8 mouse cellular contexts compared by ENCODE assay signal in the genomic region with DNA sequence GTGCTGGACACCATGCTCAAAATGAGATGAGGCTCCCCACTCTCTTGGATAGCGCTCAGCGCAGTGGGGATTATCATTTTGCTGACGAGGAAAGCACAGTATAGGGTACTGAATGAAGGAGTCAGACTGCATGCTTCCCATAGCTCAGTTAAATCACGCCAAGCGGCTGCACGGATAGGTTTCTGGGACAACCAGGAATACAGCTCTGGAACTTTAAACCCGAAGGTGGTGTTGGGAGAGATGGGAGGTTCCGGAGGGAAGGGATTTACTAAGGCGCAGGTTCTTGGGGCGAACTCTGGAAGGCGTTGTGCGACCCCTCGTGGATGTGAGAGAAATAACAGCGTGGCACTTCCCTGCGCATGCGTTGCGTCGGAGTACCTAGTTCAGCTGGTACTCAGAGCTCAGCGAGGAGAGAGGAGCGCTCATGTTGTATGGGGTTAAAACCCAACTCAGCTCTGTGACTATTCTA. TPM values are rescaled to one million over a fixed set of nuclear protein-coding genes. Genes with fewer than 3 reads are reported as not detected.
DNase-seq lines count a peak whose midpoint lies in the region; ATAC-seq lines count a peak whose summit lies in the region.

No protein-coding gene starts in this region.

- no peak overlapping the region for H3K9ac ChIP-seq in hindbrain, embryonic 11.5 days (ENCODE audit: low read depth, low read length)

- H3K9me3 ChIP-seq in hindbrain, embryonic 11.5 days (ENCODE audit: control insufficient read depth, low read length) = no peaks in the 10 kb centered on the region

- H3K27ac ChIP-seq in hindbrain, embryonic 11.5 days (ENCODE audit: low read depth, low read length) = no peak overlapping the region

- H3K4me1 ChIP-seq in hindbrain, embryonic 11.5 days (replicated peaks; ENCODE audit: control insufficient read depth, insufficient read depth, low read length) = 0 out of 2 replicates have a peak, but pooled peaks cover 2% of the 10 kb centered on the region

- ATAC-seq in hindbrain, embryonic 11.5 days (ENCODE audit: low FRiP score) = peak; percentile 76

- H3K4me2 ChIP-seq in hindbrain, embryonic 11.5 days (replicated peaks; ENCODE audit: low read depth, low read length) = peak overlapping the region; percentile 46

- peak; percentile 91 for DNase-seq in MN1 (ENCODE audit: low spot score)
- peak; percentile 97 for DNase-seq in cerebellum, adult 9-10 months
- DNase-seq in frontal cortex, adult 2 months (ENCODE audit: extremely low spot score in 1 of 2, low spot score in 1 of 2) = peak; percentile 89 to 98
- peak; percentile 96 for DNase-seq in hindbrain, embryonic 11.5 days (ENCODE audit: low spot score)
- peak; percentile 95 to 96 for DNase-seq in layer of hippocampus, postnatal 10 days (ENCODE audit: low spot score in 2 of 2)
- DNase-seq in lung, postnatal 10 days = peak; percentile 93
- peak; percentile 87 for DNase-seq in ovary, postnatal 36 days (ENCODE audit: low spot score)
- DNase-seq in thymus, postnatal 25 days = peak; percentile 77

- no peaks in the 10 kb centered on the region for H3K27me3 ChIP-seq in hindbrain, embryonic 11.5 days (ENCODE audit: control insufficient read depth, insufficient read depth, low read length)

- H3K36me3 ChIP-seq in hindbrain, embryonic 11.5 days (ENCODE audit: control insufficient read depth, insufficient read depth, low read length) = no peaks in the 10 kb centered on the region

- WGBS in hindbrain, embryonic 11.5 days = 9% methylated on average over 20 of the region's 20 CpGs

- H3K4me3 ChIP-seq in hindbrain, embryonic 11.5 days (ENCODE audit: low read depth, low read length) = peak overlapping the region; percentile 12; the same call in 1 of the 2 replicates

RNA-seq across cellular contexts. Expression of gene Gm21885, which starts 4.8 kb away (rescaled TPM):
- not detected in 2 replicates for polyA plus RNA-seq in frontal cortex, adult 2 months (2012; rRNA removed)
- polyA plus RNA-seq in hindbrain, embryonic 11.5 days (2014; fragmentation: Nextera tagmentation; extraction: Ambion mirVana) = 0.68 TPM in 1 of 2 replicates, not detected in the other
- total RNA-seq in layer of hippocampus, postnatal 10 days (2021) = not detected

RNA-seq across cellular contexts. Expression of gene Wfikkn2, which starts 31.1 kb away (rescaled TPM):
- polyA plus RNA-seq in frontal cortex, adult 2 months (2012; rRNA removed) = 1.2 and 1.3 TPM in 2 replicates
- 0.95 and 1.8 TPM in 2 replicates for polyA plus RNA-seq in hindbrain, embryonic 11.5 days (2014; fragmentation: Nextera tagmentation; extraction: Ambion mirVana)
- total RNA-seq in layer of hippocampus, postnatal 10 days (2021) = 1 to 10 TPM; 1.5 to 2.0 TPM

RNA-seq across cellular contexts. Expression of gene Luc7l3, which starts 44.9 kb away (rescaled TPM):
- polyA plus RNA-seq in frontal cortex, adult 2 months (2012; rRNA removed) = 181 and 209 TPM in 2 replicates
- polyA plus RNA-seq in hindbrain, embryonic 11.5 days (2014; fragmentation: Nextera tagmentation; extraction: Ambion mirVana) = 118 and 125 TPM in 2 replicates
- total RNA-seq in layer of hippocampus, postnatal 10 days (2021) = 100 to 1,000 TPM; 127 to 142 TPM

RNA-seq across cellular contexts. Expression of gene Ankrd40, which starts 50.9 kb away (rescaled TPM):
- polyA plus RNA-seq in frontal cortex, adult 2 months (2012; rRNA removed) = 138 and 164 TPM in 2 replicates
- 16.3 and 21.7 TPM in 2 replicates for polyA plus RNA-seq in hindbrain, embryonic 11.5 days (2014; fragmentation: Nextera tagmentation; extraction: Ambion mirVana)
- total RNA-seq in layer of hippocampus, postnatal 10 days (2021) = 10 to 100 TPM; 74.1 to 83.6 TPM
